Mouse (Mus musculus): ENCODE data around the gene Amz2.

GRCm38 (mm10) chr11:109391760-109392159, 34.0 kb upstream of the Amz2 start:
- TF ChIP-seq CTCF (IDR thresholded peaks at IDR 0.05; ENCODE audit: borderline replicate concordance, insufficient read depth, low read depth, low read length) (no peak), POLR2A (IDR thresholded peaks at IDR 0.05; ENCODE audit: borderline replicate concordance, insufficient read depth, low read length) (no peak)
